Mouse (Mus musculus) heart, postnatal 36 days (tissue): Measurements from ENCODE around the gene Fbxo7. TPM values are rescaled to one million over a fixed set of nuclear protein-coding genes. Genes with fewer than 3 reads are reported as not detected.

Experiments
- DNase-seq, 2 experiments: peaks; one replicate each; pipeline ENCODE4 v3.0.0; 2021 to 2022
- intact Hi-C: fragments of 180-260 bp; cut with DNase I; formaldehyde crosslinking; loops from one replicate; pipeline ENCODE4 v1.15.1; 2025
- total RNA-seq, 2 experiments: library from RNA; stranded (reverse); gene quantifications; 2 replicates each; pipeline ENCODE4 v1.2.3; 2021

The Fbxo7 gene
- total RNA-seq, 2 experiments from 2014 or later, result 13.9 to 17.7 TPM

DNA sequence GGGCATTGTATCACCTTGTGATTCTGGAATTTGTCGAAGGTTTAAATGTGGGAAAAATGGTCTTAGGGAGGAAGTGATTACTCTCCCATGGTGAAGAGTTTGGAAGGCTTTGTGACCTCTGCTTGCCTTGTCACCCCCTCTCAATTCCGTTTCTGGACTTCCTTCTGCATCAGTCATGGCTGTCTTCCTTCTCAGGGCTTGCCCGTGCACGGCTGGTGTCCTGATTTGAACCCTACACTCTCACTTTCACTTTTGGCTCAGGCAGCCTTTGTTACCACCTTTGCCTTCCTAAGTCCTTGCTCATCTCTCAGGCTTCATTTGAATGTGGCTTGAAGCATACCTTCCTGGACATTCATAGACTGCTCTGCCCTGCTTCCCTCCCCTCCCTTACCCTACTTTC, 52.4 kb downstream of the Fbxo7 start:
- intact Hi-C loops, result loop anchor here (5.0 kb wide), 1 partner anchor 63 kb away; no protein-coding TSS in a partner anchor
- no peak for DNase-seq

DNA sequence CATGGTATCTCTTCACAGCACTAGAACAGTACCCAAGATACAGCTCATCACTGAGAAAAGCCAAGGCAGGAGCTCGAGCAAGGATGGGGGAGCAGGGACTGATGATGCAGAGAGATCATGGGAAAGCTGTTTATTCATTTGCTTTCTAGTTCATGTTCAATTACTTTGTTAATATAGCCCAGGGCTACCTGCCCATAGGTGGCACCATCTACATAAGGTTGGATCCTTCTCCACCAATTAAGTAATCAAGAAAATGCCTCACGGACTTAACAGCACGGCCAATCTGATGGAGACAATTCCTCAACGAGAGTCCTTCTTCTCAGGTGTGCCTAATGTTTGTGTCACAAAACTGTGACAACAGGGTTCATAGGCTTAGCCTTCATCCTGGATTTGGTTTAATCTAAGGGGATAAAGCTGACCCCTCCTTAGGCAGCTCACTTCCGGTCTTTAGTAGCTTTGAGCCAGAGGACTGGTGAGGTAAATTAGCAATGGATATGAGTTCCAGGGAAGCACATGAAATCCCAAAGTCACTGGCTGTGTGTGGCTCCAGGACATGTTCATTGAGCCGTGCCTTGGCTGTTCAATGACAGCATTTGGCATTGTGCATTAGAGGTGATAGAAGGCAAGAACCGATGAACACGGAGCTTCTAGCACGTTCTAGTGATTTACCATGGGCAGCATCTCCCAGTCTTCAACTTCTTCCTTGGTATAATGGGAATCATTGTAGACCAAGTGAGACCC, 53.4 kb downstream of the Fbxo7 start:
- peak; percentile 22 to 29 for DNase-seq
- intact Hi-C loops, result loop anchor here (1.0 to 5.0 kb wide), 2 partner anchors 62 to 221 kb away; no protein-coding TSS in a partner anchor

DNA sequence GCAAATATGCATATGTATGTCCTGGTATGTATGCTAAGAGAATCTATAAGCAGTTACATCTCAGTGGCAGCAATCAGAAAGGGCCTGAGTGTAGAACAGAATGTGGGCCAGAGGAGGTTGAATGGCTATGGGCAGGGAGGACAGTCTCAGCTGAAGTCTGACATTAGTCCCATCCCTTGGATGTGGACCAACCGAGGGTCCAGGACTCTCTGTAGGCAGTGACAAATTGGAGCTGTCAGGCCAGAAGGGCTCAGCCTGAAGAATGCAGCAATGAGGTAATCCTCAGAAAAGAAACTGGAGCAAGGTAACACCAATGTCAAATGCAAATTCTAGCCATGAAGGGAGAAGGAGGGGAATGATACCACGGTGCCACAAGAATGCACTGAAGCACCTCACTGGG, 55.5 kb downstream of the Fbxo7 start:
- no peak for DNase-seq
- intact Hi-C loops, result no loop called here

- intact Hi-C loops, result no loop called here
Measured at GRCm38 (mm10) chr10:86078761-86079160, 57.0 kb downstream of the Fbxo7 start.

DNA sequence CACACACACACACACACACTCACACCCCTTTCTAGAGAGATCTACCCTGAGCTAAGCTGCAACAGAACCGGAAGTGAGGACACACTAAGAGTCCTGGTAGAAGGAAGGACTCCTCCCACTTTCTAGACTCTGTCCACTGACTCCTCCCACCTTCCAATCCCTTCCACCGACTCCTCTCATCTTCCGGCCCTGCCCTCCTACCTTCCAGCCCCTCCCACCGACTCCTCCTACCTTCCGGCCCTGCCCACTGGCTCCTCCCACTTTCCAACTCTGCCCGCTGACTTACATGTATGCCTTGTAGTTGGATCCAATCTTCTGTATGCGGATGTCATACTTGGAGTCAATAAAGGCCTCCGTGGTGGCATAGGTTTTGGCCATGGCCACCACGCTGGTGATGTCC, 58.1 kb downstream of the Fbxo7 start:
- no peak for DNase-seq
- intact Hi-C loops, result no loop called here

More at GRCm38 (mm10) chr10:86078761-86079160, 57.0 kb downstream of the Fbxo7 start:
- DNase-seq, result no peak

- DNase-seq, result peak; percentile 13 to 31
- intact Hi-C loops, result no loop called here
Measured at GRCm38 (mm10) chr10:86091919-86092318, 70.1 kb downstream of the Fbxo7 start.

DNA sequence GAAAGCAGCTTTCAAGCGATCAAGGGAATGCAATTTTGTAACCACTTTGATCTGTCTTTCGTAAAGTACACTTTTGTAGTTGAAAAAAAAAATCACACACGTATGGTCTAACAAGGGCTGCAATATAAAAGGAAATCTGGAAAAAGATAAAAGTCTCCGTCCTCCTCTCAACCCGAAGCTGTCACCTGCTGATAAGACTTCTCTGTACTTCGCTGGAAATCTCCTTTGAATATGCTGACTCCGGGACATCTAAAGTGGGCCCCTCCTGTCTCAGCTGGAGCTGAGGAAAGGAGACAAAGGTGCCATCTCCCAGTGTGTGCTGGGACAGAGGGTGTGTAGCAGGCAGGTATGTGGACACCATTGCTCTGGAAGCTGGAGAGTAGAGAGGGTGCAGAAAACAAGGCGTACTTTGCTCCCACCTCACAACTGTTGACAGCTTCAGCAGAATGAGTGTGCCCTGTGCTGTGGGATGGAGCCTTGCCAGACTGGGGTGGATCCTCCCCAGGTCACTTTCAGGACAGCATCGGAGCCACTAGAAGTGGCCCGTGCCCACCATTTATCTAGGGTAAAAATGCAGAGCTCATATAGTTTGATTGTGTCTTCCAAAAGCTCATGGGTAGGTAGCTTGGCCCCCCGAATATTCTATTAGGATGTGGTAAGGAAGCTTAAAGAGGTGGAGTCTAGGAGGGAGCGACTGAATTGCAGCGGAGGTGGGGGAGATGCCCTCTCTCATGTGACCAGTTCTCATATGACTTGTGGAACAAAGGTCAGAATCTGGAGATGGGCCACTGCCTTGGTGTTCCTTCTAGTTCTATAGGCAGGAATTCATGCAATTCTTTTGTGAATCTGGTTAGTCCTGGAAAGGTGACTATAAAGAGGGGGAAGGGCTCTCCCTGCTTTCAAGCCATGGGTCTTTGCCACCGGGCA, 71.6 kb downstream of the Fbxo7 start:
- intact Hi-C loops, result no loop called here

GRCm38 (mm10) chr10:86098363-86098762, 76.6 kb downstream of the Fbxo7 start:
- intact Hi-C loops, result no loop called here
- DNase-seq, result no peak

More for the DNA sequence above, 71.6 kb downstream of the Fbxo7 start:
- peak in 1 of 2 experiments; percentile 15 for DNase-seq

GRCm38 (mm10) chr10:86100281-86100851, 78.6 kb downstream of the Fbxo7 start:
- DNase-seq, result peak; percentile 45 to 57
- intact Hi-C loops, result no loop called here

Other genes starting within 250 kb of the Fbxo7 start
- 10 to 100 TPM; 14.3 to 15.8 TPM for gene Pwp1, start 192.5 kb upstream of the Fbxo7 start, total RNA-seq
- gene Prdm4, start 104.8 kb upstream of the Fbxo7 start, total RNA-seq, result 10 to 100 TPM; 10.2 to 12.8 TPM
- not detected for gene Ascl4, start 94.3 kb upstream of the Fbxo7 start, total RNA-seq
- gene Rtcb, start 64.1 kb upstream of the Fbxo7 start, total RNA-seq, result 10 to 100 TPM; 76.8 to 82.1 TPM
- gene Bpifc, start 10.1 kb upstream of the Fbxo7 start, total RNA-seq, result not detected